Mouse (Mus musculus) megakaryocyte, embryonic 14.5 days (primary cell): Measurements from ENCODE around the gene Sik1. TPM values are rescaled to one million over a fixed set of nuclear protein-coding genes. Genes with fewer than 3 reads are reported as not detected.

Experiments
- H3K27me3 ChIP-seq: replicated peaks from 2 replicates; pipeline ENCODE3; 2012; ENCODE audit warnings: inconsistent platforms
- H3K36me3 ChIP-seq: replicated peaks from 2 replicates; pipeline ENCODE3; 2012; ENCODE audit warnings: low read length, inconsistent platforms, mixed read lengths
- H3K4me1 ChIP-seq: 2 replicates; pipeline ENCODE4 v1.6.1; 2012; ENCODE audit warnings: inconsistent platforms
- H3K4me3 ChIP-seq: replicated peaks from 2 replicates; pipeline ENCODE3; 2012; ENCODE audit warnings: moderate library complexity, mild to moderate bottlenecking, inconsistent platforms
- H3K9me3 ChIP-seq: 2 replicates; pipeline ENCODE4 v1.6.1; 2012; ENCODE audit warnings: inconsistent platforms
- FLI1 ChIP-seq: IDR thresholded peaks from 2 replicates; pipeline ENCODE4 v1.6.1; 2012; ENCODE audit warnings: low read length, inconsistent platforms, mixed read lengths
- GATA1 ChIP-seq: IDR thresholded peaks from 3 replicates; pipeline ENCODE4 v1.6.1; 2012; ENCODE audit warnings: mixed read lengths, low read length, inconsistent platforms, borderline replicate concordance
- polyA plus RNA-seq: library from polyadenylated mRNA; stranded (reverse); fragments of >175 nt; gene quantifications from 2 replicates; pipeline ENCODE4 v1.2.3, GENCODE M21; 2012; ENCODE audit warnings: low replicate concordance; ENCODE audit not compliant: insufficient read depth

The Sik1 gene
- polyA plus RNA-seq, 1 experiment, result 12.8 TPM

GRCm38 (mm10) chr17:31821136-31821933 lies 34.3 kb downstream of the Sik1 start:
- H3K9me3 ChIP-seq, result no peaks in the 10 kb centered on the region; the same call in 1 of the 2 replicates
- peaks cover 75% of the 10 kb centered on the region for H3K27me3 ChIP-seq
- TF ChIP-seq GATA1 (no peak), FLI1 (no peak)
- no peaks in the 10 kb centered on the region for H3K36me3 ChIP-seq
- H3K4me1 ChIP-seq, result peaks cover 22% of the 10 kb centered on the region
- peak overlapping the region; percentile 52 for H3K4me3 ChIP-seq

- Histone ChIP-seq H3K36me3 (no peaks in the 10 kb centered on the region), H3K4me1 (peaks cover 22% of the 10 kb centered on the region), H3K27me3 (peaks cover 73% of the 10 kb centered on the region), H3K9me3 (no peaks in the 10 kb centered on the region; the same call in 1 of the 2 replicates), H3K4me3 (no peak overlapping the region)
- TF ChIP-seq FLI1 (no peak), GATA1 (no peak)
These were observed 35.3 kb downstream of the Sik1 start for GRCm38 (mm10) chr17:31820099-31820846.

- H3K4me3 ChIP-seq, result no peak overlapping the region
- H3K4me1 ChIP-seq, result peaks cover 28% of the 10 kb centered on the region
- peaks cover 74% of the 10 kb centered on the region for H3K27me3 ChIP-seq
- TF ChIP-seq GATA1, result no peak
- H3K9me3 ChIP-seq, result no peaks in the 10 kb centered on the region; the same call in 1 of the 2 replicates
- no peaks in the 10 kb centered on the region for H3K36me3 ChIP-seq
These were observed 36.2 kb downstream of the Sik1 start for GRCm38 (mm10) chr17:31819372-31819771.

- Histone ChIP-seq H3K9me3 (no peaks in the 10 kb centered on the region; the same call in 1 of the 2 replicates), H3K36me3 (no peaks in the 10 kb centered on the region), H3K4me3 (no peak overlapping the region), H3K4me1 (peaks cover 35% of the 10 kb centered on the region), H3K27me3 (peaks cover 77% of the 10 kb centered on the region)
- no peak for TF ChIP-seq FLI1
- TF ChIP-seq GATA1, result no peak
These were observed 37.8 kb downstream of the Sik1 start for GRCm38 (mm10) chr17:31817815-31818214.

GRCm38 (mm10) chr17:31817203-31817602 lies 38.4 kb downstream of the Sik1 start:
- Histone ChIP-seq H3K36me3 (no peaks in the 10 kb centered on the region), H3K4me3 (no peak overlapping the region), H3K4me1 (peaks cover 35% of the 10 kb centered on the region), H3K9me3 (no peaks in the 10 kb centered on the region; the same call in 1 of the 2 replicates), H3K27me3 (peaks cover 79% of the 10 kb centered on the region)
- no peak for TF ChIP-seq FLI1
- TF ChIP-seq GATA1, result no peak

- peaks cover 75% of the 10 kb centered on the region for H3K27me3 ChIP-seq
- no peaks in the 10 kb centered on the region; the same call in 1 of the 2 replicates for H3K9me3 ChIP-seq
- H3K36me3 ChIP-seq, result no peaks in the 10 kb centered on the region
- H3K4me1 ChIP-seq, result peaks cover 16% of the 10 kb centered on the region
- TF ChIP-seq GATA1 (no peak), FLI1 (no peak)
- H3K4me3 ChIP-seq, result no peak overlapping the region
These were observed 40.8 kb downstream of the Sik1 start for GRCm38 (mm10) chr17:31814848-31815247.

- peaks cover 15% of the 10 kb centered on the region for H3K4me1 ChIP-seq
These were observed 41.5 kb downstream of the Sik1 start for GRCm38 (mm10) chr17:31813938-31814622.

GRCm38 (mm10) chr17:31811333-31811732 lies 44.3 kb downstream of the Sik1 start:
- no peak for TF ChIP-seq FLI1
- no peak for TF ChIP-seq GATA1
- Histone ChIP-seq H3K36me3 (no peaks in the 10 kb centered on the region), H3K4me1 (peaks cover 19% of the 10 kb centered on the region), H3K27me3 (peaks cover 74% of the 10 kb centered on the region), H3K9me3 (no peaks in the 10 kb centered on the region), H3K4me3 (no peak overlapping the region)

More at GRCm38 (mm10) chr17:31813938-31814622, 41.5 kb downstream of the Sik1 start:
- no peak for TF ChIP-seq GATA1
- no peak for TF ChIP-seq FLI1
- Histone ChIP-seq H3K9me3 (no peaks in the 10 kb centered on the region; the same call in 1 of the 2 replicates), H3K4me3 (no peak overlapping the region), H3K27me3 (peaks cover 81% of the 10 kb centered on the region), H3K36me3 (no peaks in the 10 kb centered on the region)

- Histone ChIP-seq H3K27me3 (peaks cover 68% of the 10 kb centered on the region), H3K36me3 (no peaks in the 10 kb centered on the region), H3K4me3 (no peak overlapping the region), H3K4me1 (peaks cover 17% of the 10 kb centered on the region), H3K9me3 (no peaks in the 10 kb centered on the region)
- TF ChIP-seq FLI1 (no peak), GATA1 (no peak)
These were observed 45.7 kb downstream of the Sik1 start for GRCm38 (mm10) chr17:31809894-31810293.

- Histone ChIP-seq H3K4me1 (peaks cover 11% of the 10 kb centered on the region), H3K9me3 (no peaks in the 10 kb centered on the region), H3K27me3 (peaks cover 63% of the 10 kb centered on the region)
These were observed 46.5 kb downstream of the Sik1 start for GRCm38 (mm10) chr17:31809136-31809535.

More at GRCm38 (mm10) chr17:31809136-31809535, 46.5 kb downstream of the Sik1 start:
- Histone ChIP-seq H3K36me3 (no peaks in the 10 kb centered on the region), H3K4me3 (no peak overlapping the region)
- TF ChIP-seq GATA1 (no peak), FLI1 (no peak)
